20 mouse cellular contexts compared by ENCODE assay signal in the genomic region with DNA sequence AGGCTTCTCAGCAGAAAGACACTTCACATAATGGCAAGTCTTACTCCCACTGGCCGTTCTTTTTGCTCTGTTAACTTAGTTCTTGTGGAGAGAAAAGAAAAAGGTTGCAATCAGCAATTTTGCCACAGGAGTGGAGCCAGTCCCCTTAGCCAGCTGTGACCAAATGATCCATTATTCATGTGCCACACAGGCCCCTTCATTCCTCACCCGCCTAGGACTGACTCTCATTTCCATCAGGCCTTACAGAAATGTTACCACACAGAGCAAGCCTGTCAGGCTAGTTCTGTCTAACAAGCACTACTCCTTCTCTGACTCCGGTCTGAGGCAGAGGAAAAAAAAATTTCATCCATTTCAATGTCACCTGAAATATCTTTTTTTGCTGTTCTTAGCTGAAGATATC.
DNase-seq lines count a peak whose midpoint lies in the region; ATAC-seq and TF ChIP-seq lines count a peak whose summit lies in the region.
"Had no signal": no experiment of that assay in that cellular context is flagged by ENCODE, and none has a peak within 500 bp of the region (broad histone marks: within the 10 kb centered on the region; RNA-seq: fewer than 3 reads in every experiment).

No protein-coding gene starts in this region.

- DNase-seq in forebrain, postnatal 0 days: no peak
- DNase-seq in midbrain, embryonic 10.5 days (ENCODE audit: low spot score): peak; percentile 39
- DNase-seq in midbrain, postnatal 0 days (ENCODE audit: low spot score): no peak
- DNase-seq in spleen, postnatal 36 days (ENCODE audit: low spot score in 2 of 2): no peak
- DNase-seq: adrenal gland, postnatal 36 days; cerebellum, postnatal 14 days; gastrocnemius, postnatal 10 days; heart, adult 2 months; lung, postnatal 14 days; spleen, adult 18-20 months; thymus, postnatal 36 days had no signal

- no peak overlapping the region for H3K9ac ChIP-seq in forebrain, embryonic 12.5 days
- H3K9ac ChIP-seq in forebrain, postnatal 0 days: no peak overlapping the region
- no peak overlapping the region for H3K9ac ChIP-seq in midbrain, postnatal 0 days (replicated peaks; ENCODE audit: low read length, poor library complexity, severe bottlenecking)
- no peak overlapping the region for H3K9ac ChIP-seq in forebrain, embryonic 15.5 days (replicated peaks)
- no peak overlapping the region for H3K9ac ChIP-seq in midbrain, embryonic 15.5 days
- H3K9ac ChIP-seq: embryonic facial prominence, embryonic 13.5 days; limb, embryonic 13.5 days; liver, embryonic 15.5 days; neural tube, embryonic 13.5 days had no signal

- no peak for TF ChIP-seq CTCF in forebrain, postnatal 0 days (IDR thresholded peaks at IDR 0.05; ENCODE audit: low read depth)
- no peak for TF ChIP-seq CTCF in midbrain, postnatal 0 days (IDR thresholded peaks at IDR 0.05)

- ATAC-seq in forebrain, embryonic 12.5 days (ENCODE audit: low FRiP score): peak; percentile 70
- no peak for ATAC-seq in forebrain, postnatal 0 days
- ATAC-seq in midbrain, postnatal 0 days (ENCODE audit: low FRiP score): no peak
- ATAC-seq in forebrain, embryonic 15.5 days (replicated peaks): peak; percentile 51; the same call in 1 of the 2 replicates
- peak; percentile 83 for ATAC-seq in midbrain, embryonic 15.5 days (replicated peaks)
- no peak for ATAC-seq in erythroblast, adult 5-6 weeks (replicated peaks; ENCODE audit: low FRiP score, poor library complexity, severe bottlenecking)
- ATAC-seq: Patski had no signal

- no peaks in the 10 kb centered on the region for H3K36me3 ChIP-seq in forebrain, embryonic 12.5 days (replicated peaks)
- no peaks in the 10 kb centered on the region for H3K36me3 ChIP-seq in forebrain, postnatal 0 days (ENCODE audit: insufficient read depth)
- no peaks in the 10 kb centered on the region for H3K36me3 ChIP-seq in midbrain, embryonic 10.5 days
- no peaks in the 10 kb centered on the region for H3K36me3 ChIP-seq in midbrain, postnatal 0 days (ENCODE audit: insufficient read depth, low read length)
- H3K36me3 ChIP-seq in forebrain, embryonic 15.5 days: no peaks in the 10 kb centered on the region
- no peaks in the 10 kb centered on the region for H3K36me3 ChIP-seq in midbrain, embryonic 15.5 days (replicated peaks)
- H3K36me3 ChIP-seq: embryonic facial prominence, embryonic 13.5 days; limb, embryonic 13.5 days; liver, embryonic 15.5 days; neural tube, embryonic 13.5 days had no signal

- H3K27ac ChIP-seq in forebrain, embryonic 12.5 days: 0 out of 2 replicates have a peak overlapping the region, but pooled peaks have one; percentile 31
- H3K27ac ChIP-seq in forebrain, postnatal 0 days (ENCODE audit: low read depth, low read length): no peak overlapping the region
- H3K27ac ChIP-seq in midbrain, embryonic 10.5 days (replicated peaks): no peak overlapping the region; the same call in 1 of the 2 replicates
- H3K27ac ChIP-seq in midbrain, postnatal 0 days (ENCODE audit: low read depth, low read length): no peak overlapping the region
- no peak overlapping the region for H3K27ac ChIP-seq in forebrain, embryonic 15.5 days (replicated peaks)
- no peak overlapping the region for H3K27ac ChIP-seq in midbrain, embryonic 15.5 days
- H3K27ac ChIP-seq: embryonic facial prominence, embryonic 13.5 days; heart, adult 2 months; limb, embryonic 13.5 days; liver, embryonic 15.5 days; neural tube, embryonic 13.5 days had no signal

- no peak overlapping the region for H3K4me2 ChIP-seq in forebrain, embryonic 12.5 days
- H3K4me2 ChIP-seq in forebrain, postnatal 0 days (ENCODE audit: low read depth): no peak overlapping the region
- no peak overlapping the region for H3K4me2 ChIP-seq in midbrain, postnatal 0 days (ENCODE audit: low read depth, low read length, poor library complexity, severe bottlenecking)
- no peak overlapping the region for H3K4me2 ChIP-seq in forebrain, embryonic 15.5 days (replicated peaks)
- H3K4me2 ChIP-seq in midbrain, embryonic 15.5 days: no peak overlapping the region
- H3K4me2 ChIP-seq: embryonic facial prominence, embryonic 13.5 days; limb, embryonic 13.5 days; liver, embryonic 15.5 days; neural tube, embryonic 13.5 days had no signal

- H3K9me3 ChIP-seq in forebrain, embryonic 12.5 days: no peaks in the 10 kb centered on the region
- no peaks in the 10 kb centered on the region for H3K9me3 ChIP-seq in forebrain, postnatal 0 days (ENCODE audit: low read length)
- H3K9me3 ChIP-seq in midbrain, embryonic 10.5 days (replicated peaks): no peaks in the 10 kb centered on the region
- H3K9me3 ChIP-seq in midbrain, postnatal 0 days (ENCODE audit: low read length): no peaks in the 10 kb centered on the region
- H3K9me3 ChIP-seq in forebrain, embryonic 15.5 days: no peaks in the 10 kb centered on the region
- H3K9me3 ChIP-seq in midbrain, embryonic 15.5 days: no peaks in the 10 kb centered on the region
- H3K9me3 ChIP-seq: embryonic facial prominence, embryonic 13.5 days; limb, embryonic 13.5 days; liver, embryonic 15.5 days; neural tube, embryonic 13.5 days had no signal

- no peak overlapping the region for H3K4me3 ChIP-seq in forebrain, embryonic 12.5 days (replicated peaks)
- H3K4me3 ChIP-seq in forebrain, postnatal 0 days (ENCODE audit: low read depth, low read length): no peak overlapping the region
- H3K4me3 ChIP-seq in midbrain, embryonic 10.5 days: no peak overlapping the region
- H3K4me3 ChIP-seq in midbrain, postnatal 0 days (ENCODE audit: low read depth, low read length): no peak overlapping the region
- H3K4me3 ChIP-seq in forebrain, embryonic 15.5 days: no peak overlapping the region
- no peak overlapping the region for H3K4me3 ChIP-seq in midbrain, embryonic 15.5 days
- H3K4me3 ChIP-seq: embryonic facial prominence, embryonic 13.5 days; heart, adult 2 months; limb, embryonic 13.5 days; liver, embryonic 15.5 days; neural tube, embryonic 13.5 days had no signal

- 32% methylated on average over 3 of the region's 3 CpGs for WGBS in forebrain, embryonic 12.5 days
- 34% methylated on average over 3 of the region's 3 CpGs for WGBS in forebrain, postnatal 0 days
- 45% methylated on average over 3 of the region's 3 CpGs for WGBS in midbrain, embryonic 10.5 days
- 17% methylated on average over 3 of the region's 3 CpGs for WGBS in midbrain, postnatal 0 days
- WGBS in forebrain, embryonic 15.5 days: 39% methylated on average over 3 of the region's 3 CpGs
- WGBS in midbrain, embryonic 15.5 days: 9% methylated on average over 3 of the region's 3 CpGs

- H3K27me3 ChIP-seq in forebrain, embryonic 12.5 days: no peaks in the 10 kb centered on the region
- H3K27me3 ChIP-seq in forebrain, postnatal 0 days (ENCODE audit: insufficient read depth, low read length): no peaks in the 10 kb centered on the region
- H3K27me3 ChIP-seq in midbrain, embryonic 10.5 days (ENCODE audit: low read depth, poor library complexity, severe bottlenecking): no peaks in the 10 kb centered on the region
- no peaks in the 10 kb centered on the region for H3K27me3 ChIP-seq in midbrain, postnatal 0 days (ENCODE audit: insufficient read depth, low read length)
- no peaks in the 10 kb centered on the region for H3K27me3 ChIP-seq in forebrain, embryonic 15.5 days
- no peaks in the 10 kb centered on the region for H3K27me3 ChIP-seq in midbrain, embryonic 15.5 days (replicated peaks)
- H3K27me3 ChIP-seq: embryonic facial prominence, embryonic 13.5 days; limb, embryonic 13.5 days; liver, embryonic 15.5 days; neural tube, embryonic 13.5 days; Patski had no signal

- H3K4me1 ChIP-seq in forebrain, embryonic 12.5 days: peaks cover 11% of the 10 kb centered on the region; the same call in 1 of the 2 replicates
- no peaks in the 10 kb centered on the region for H3K4me1 ChIP-seq in forebrain, postnatal 0 days (ENCODE audit: insufficient read depth)
- H3K4me1 ChIP-seq in midbrain, embryonic 10.5 days: peaks cover 20% of the 10 kb centered on the region
- no peaks in the 10 kb centered on the region for H3K4me1 ChIP-seq in midbrain, postnatal 0 days (ENCODE audit: insufficient read depth, low read length)
- no peaks in the 10 kb centered on the region for H3K4me1 ChIP-seq in forebrain, embryonic 15.5 days
- no peaks in the 10 kb centered on the region for H3K4me1 ChIP-seq in midbrain, embryonic 15.5 days
- H3K4me1 ChIP-seq: embryonic facial prominence, embryonic 13.5 days; limb, embryonic 13.5 days; liver, embryonic 15.5 days had no signal

Comparison
In these comparisons a context has a peak if more than half of its experiments do, and no peak if none do; other contexts are left out.
1. ATAC-seq: peak in forebrain, embryonic 12.5 days (single experiment), forebrain, embryonic 15.5 days (single experiment) and midbrain, embryonic 15.5 days (single experiment); none in forebrain, postnatal 0 days (single experiment), midbrain, postnatal 0 days (single experiment) and erythroblast, adult 5-6 weeks (single experiment).